Mouse (Mus musculus): ENCODE data around the gene Hoxb7. TPM values are rescaled to one million over a fixed set of nuclear protein-coding genes. Genes with fewer than 3 reads are reported as not detected.

Gene Hoxb7
- total RNA-seq, 4 experiments from 2014 or later = 44.6 to 62.9 (median 53.0) TPM

DNA sequence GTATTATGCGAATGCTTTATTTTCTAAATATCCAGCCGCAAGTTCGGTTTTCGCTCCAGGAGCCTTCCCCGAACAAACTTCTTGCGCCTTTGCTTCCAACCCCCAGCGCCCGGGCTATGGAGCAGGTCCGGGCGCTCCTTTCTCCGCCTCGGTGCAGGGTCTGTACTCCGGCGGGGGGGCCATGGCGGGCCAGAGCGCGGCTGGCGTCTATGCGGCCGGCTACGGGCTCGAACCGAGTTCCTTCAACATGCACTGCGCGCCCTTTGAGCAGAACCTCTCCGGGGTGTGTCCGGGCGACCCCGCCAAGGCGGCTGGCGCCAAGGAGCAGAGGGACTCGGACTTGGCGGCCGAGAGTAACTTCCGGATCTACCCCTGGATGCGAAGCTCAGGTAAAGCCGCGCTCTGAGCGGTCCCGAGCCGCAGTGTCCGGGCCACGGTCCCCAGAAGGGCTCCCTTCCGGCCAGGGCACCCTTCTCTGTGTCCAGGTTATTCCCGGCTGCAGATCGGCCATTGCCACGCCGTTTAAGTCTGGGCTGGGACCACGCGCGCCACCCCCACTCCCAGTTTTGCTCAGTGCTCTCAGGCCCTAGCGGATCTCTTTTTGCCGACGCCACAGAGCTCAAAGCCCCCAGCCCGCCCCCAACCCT lies 439 bp downstream of the Hoxb7 start:
- no peak for DNase-seq

DNA sequence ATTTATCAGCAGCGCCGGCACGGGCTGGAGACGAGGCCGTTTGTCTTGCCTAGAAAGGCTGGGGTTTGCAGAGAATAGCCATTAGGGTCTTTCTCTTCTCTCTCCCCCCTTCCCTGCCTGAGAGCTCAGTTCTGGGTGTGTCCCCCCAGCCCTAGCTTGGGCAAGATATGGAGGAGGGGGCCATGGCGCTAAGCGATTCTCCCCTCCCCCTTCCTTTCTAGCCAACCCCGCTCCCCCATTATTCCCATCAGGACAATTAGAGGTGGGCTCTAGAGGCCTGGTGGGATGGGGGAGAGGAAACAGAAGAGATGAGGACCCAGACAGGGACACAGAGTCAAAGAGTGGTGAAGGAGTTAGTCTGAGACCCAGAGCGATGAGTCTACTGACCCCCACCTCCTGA lies 988 bp downstream of the Hoxb7 start:
- no peak for DNase-seq

- DNase-seq = no peak
Observed at GRCm38 (mm10) chr11:96288455-96289221, 2.2 kb downstream of the Hoxb7 start.

DNA sequence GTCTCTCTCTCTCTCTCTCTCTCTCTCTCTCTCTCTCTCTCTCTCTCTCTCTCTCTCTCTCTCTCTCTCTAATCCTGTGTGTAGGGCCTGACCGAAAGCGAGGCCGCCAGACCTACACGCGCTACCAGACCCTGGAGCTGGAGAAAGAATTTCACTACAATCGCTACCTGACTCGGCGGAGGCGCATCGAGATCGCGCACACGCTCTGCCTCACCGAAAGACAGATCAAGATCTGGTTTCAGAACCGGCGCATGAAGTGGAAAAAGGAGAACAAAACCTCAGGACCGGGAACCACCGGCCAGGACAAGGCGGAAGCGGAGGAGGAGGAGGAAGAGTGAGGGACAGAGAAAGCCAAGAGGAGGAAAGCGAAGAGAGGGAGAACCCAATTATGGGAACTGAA lies 2.9 kb downstream of the Hoxb7 start:
- no peak for DNase-seq

DNA sequence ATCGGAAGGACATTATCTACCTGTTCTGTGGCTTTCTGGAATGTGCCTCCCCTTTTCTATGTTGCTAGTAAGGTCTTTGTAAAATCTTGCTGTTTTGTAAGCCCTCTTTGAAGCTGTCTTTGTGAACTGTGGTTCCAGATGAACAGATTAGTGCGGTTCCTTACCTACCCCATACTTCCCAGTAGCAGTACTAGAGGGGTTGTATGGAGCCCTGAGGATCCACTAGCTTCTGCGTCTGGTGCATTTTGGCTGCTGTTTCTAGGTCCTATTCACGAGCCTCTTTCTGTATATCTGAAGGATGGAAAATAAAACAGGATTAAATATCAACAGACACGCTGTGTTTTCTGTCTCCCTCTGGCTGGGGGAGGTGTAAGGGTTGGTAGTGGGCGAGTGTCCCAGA lies 3.4 kb downstream of the Hoxb7 start:
- no peak for DNase-seq

DNA sequence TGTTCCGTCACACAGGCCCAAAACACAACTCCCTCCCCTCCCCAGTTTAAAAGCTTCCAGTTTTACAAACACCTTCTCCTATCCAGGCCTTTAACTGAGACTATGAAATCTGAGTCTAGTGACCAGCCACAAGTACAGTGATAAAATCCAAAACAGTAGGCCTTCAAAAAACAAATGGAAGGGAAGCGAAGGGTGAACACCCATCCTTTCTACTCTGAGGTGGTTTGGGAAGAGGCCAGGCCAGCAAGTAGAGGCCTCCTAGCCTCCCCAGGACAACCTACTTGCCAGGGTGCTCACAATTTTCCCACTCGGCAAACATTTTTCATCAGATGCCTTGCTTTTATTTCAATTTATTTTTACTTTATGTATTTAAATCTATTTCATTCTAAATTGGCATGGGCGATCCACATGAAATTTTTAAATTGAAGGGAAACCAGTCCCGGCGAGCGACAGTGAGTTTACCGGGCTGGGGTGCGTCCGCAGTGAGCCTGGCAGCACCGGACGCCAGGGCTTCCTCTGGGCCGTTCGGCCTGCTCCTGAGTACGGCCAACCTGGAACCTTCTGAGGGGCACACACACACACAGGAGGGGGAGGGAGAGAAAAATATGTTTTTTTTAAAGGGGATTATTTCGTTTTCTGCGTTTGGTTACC lies 4.4 kb downstream of the Hoxb7 start:
- no peak for DNase-seq

GRCm38 (mm10) chr11:96291681-96292564 lies 5.5 kb downstream of the Hoxb7 start, which contains the start of gene Hoxb6:
Hoxb6 (plus strand) TSS chr11:96292476.
- DNase-seq = peak; percentile 85

DNA sequence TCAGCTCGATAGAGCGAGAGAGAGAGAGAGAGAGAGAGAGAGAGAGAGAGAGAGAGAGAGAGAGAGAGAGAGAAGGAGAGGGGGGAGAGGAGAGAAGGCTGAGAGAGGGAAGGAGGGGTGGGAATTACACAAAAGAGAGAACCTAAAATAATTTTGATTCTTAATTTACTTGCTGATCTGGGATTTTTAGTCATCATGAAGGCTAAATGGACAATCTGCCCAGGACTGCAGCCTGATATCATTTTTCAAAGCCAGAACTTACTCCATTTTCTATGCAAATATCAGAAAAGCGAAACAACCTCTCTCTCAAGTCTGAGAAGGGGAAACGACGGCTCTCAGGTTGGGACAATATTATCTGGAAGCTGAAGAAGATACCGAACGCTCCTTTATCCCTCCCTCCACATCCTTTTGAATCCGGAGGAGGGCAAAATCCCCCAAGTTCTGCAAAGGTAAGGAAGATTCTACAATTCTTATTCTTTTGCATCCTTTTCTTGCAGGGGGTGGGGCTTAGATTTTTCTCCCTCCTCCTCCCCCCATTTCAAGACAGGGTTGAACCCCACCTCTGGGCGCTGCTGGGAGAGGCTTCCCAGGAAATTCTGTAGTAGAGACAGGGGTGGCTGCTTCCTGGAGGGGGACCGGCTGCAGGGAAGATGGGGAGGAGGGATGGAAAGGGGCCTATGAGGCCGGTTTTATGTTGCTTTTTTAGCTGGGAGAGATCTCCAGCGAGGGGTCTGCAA lies 6.3 kb downstream of the Hoxb7 start:
- DNase-seq = no peak

DNA sequence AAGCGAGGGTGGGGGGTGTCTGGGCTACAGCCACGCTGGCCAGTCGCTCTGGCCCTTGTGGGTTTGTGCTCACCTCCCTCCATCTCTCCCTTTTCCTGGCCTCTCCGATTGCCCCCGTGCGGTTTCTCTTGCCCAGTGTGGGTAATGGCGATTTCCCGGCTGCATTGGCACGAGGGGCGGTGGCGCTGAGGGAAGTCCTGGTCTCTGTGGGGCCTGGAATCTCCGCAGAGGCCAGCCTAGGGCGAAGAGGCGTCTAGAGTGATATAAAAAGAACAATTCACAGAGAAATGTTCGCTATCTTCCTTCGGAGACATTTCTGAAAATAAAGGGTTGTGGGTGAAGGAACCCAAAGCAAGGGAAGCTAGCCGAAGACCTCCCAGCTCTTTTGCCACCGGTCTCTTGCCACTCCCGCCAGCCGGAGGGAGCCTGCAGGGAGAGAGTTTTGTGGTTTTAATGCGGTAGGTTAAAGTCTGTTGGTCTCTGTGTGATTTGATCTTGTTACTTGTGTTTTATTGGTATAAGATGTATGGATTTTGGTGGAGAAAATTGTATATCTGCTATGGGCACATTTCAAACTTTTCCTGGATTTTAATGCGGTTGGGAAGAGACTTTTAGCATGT lies 7.0 kb downstream of the Hoxb7 start:
- DNase-seq = no peak

DNA sequence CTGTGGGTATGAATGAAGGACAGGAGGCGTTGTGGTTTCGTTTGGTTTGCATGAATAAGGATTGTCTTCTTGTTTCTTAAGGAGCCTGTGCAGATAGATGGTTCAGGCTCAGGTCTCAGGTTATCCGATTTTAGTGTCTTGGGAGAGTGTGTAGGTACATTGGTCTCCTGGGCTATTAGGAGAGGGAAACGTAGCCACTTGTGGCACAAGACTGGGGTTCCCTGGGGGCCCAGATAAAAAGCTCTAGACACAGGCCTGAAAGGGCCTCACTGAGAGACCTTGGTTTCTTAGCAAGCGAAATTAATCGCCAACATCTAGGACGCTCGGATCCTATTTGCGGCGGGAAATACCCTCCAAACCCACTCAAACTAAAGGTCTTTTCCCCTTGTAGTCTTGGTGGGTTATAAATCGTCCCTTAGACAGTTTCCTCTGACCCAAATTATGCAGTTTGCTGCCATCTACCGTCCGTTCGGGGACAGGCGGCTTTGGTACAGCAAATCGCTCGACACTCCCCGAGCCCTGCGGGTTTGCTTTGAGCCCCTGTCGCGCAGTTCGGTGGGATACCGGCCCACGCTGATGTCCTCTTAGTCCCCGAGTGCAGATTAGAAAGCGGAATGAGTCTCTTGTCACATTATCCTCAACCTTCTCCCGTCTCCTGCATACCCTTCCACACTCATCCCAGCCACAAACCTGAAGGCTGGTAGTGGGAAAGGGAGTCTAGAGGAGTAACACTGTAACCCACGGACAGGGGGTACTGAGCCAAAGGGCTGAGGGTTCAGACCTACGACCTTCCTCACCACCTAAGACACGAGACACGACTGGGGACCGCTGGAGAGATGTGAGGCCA lies 8.0 kb downstream of the Hoxb7 start:
- DNase-seq = peak; percentile 87

DNA sequence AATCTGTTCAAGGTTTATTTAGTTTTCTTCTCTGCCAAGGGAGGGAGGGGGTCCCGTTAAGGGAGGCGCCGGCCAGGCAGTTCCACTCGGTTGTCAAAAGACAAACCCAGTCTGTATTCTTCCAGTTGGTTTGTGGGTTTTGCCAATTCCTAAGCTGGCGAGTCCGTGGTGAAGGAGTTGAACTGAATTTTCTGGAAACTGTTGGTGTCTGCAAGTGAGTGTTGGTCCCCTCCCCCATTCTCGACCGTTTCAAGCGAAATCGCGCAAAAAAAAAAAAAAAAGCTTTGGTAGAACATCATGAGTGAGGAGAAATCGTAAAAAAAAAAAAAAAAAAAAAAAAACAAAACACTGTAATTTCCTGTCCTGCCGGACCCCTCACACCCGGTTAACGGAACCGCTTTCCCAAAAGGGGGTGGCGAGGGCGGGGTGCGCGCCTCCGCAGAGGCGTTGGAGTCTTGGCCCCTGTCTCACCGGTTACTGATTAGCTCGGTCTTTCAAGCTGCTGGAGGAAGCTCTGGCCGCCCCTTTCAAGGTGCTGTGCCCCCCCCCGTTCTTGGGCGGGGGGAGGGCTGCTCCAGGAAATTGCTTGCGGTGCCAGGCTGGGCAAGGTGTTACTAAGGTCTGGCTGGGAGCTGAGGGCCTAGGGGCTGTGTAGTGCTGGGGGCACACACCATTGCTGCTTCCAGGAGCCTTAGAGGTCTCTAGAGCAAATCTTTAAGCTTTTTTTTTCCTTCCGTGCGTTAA lies 8.8 kb downstream of the Hoxb7 start:
- DNase-seq = no peak

GRCm38 (mm10) chr11:96296997-96297396 lies 10.6 kb downstream of the Hoxb7 start:
- no peak for DNase-seq

GRCm38 (mm10) chr11:96297428-96297827 lies 11.0 kb downstream of the Hoxb7 start:
- no peak for DNase-seq

DNA sequence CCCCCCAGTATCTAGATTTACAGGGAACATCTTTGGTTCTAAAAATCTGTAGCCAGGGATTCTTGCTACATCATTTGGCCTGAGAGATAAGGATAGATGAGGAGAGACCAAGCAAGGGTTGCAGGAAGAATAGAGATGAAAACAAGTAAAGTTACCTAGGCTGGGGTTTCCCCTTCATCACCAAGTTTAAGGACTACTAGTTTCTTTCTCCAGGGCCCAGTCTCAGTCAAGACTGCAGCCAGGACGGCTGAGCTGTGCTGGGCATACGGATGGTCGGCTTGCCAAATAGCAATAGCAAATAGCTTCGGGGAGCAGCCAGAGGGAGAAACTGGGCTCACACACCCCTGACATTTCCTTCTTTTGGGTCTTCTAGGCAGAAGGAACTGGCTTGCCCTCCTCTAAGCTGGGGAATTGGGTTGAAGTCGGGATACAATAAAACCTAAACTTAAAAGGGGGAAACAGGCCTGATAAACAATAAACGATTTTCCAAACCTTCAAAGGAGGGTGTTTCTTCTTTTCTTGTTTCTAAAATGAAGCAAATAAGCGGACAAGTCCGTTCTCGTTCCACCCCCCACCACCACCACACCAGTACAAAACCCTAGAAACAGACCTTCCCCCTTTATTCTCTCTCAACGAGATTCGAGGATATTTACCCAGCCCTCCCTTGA lies 11.7 kb downstream of the Hoxb7 start:
- DNase-seq = no peak

DNA sequence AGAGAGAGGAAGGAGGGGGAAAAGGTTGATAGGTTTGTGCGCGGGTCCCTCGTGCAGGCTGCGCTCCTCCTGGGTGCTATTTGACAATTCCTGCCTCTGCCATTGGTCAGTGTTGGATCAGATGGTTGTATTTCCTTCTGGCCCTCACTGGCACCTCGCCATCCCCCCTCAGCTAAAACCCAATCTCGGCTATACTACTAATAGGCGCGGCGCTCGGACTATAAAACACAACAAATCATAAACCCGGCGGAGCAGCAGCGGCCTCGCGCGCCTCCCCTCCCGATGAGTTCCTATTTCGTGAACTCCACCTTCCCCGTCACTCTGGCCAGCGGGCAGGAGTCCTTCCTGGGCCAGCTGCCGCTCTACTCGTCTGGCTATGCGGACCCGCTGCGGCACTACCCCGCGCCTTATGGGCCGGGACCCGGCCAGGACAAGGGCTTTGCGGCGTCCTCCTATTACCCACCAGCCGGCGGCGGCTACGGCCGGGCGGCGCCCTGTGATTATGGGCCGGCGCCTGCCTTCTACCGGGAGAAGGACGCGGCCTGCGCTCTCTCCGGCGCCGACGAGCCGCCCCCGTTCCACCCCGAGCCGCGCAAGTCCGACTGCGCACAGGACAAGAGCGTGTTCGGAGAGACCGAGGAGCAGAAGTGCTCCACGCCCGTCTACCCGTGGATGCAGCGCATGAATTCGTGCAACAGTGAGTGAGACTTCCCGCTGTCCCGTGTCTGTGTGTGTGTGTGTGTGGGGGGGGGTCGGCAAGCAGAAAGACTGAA lies 12.7 kb downstream of the Hoxb7 start:
- DNase-seq = peak; percentile 85

GRCm38 (mm10) chr11:96299781-96300180 lies 13.4 kb downstream of the Hoxb7 start:
- DNase-seq = no peak

DNA sequence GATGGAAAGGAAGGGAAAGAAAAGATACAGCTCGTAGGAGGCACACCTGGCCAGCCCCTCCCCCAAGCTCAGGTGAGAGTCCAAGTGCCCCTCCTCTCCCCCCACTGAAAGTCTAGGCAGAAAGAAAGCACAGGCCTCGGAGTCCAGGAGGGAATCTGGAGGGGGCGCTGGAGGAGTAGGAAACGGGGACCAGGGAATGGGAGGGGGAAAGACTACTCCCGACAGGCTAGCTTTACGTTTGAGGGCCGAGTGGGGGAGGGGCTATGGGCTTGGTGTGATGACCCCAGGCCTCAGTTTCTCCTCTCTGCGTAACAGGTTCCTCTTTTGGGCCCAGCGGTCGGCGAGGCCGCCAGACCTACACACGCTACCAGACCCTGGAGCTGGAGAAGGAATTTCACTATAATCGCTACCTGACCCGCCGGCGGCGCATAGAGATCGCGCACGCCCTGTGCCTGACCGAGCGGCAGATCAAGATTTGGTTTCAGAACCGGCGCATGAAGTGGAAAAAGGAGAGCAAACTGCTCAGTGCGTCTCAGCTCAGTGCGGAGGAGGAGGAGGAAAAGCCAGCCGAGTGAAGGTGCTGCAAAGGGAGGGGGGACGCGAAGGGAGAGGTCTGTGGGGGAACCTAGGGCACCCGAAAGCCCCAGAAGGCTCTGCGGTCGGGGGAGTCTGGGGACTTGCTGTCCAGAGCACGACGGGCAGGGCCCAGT lies 14.1 kb downstream of the Hoxb7 start:
- peak; percentile 50 for DNase-seq

GRCm38 (mm10) chr11:96301064-96301431 lies 14.6 kb downstream of the Hoxb7 start:
- no peak for DNase-seq

Measured in adrenal gland, adult 8-10 months (tissue).